Mouse (Mus musculus) hindbrain, embryonic 13.5 days (tissue): ENCODE data around the gene Anxa3. TPM values are rescaled to one million over a fixed set of nuclear protein-coding genes. Genes with fewer than 3 reads are reported as not detected.

Experiments
- ATAC-seq: fragments of 200-750 bp; cut with Nextera tagmentation; 2 replicates; pipeline ENCODE4 v1.8.0; 2017; ENCODE audit warnings: moderate TSS enrichment; ENCODE audit not compliant: low FRiP score
- H3K27ac ChIP-seq: fragments of 300-500 bp; sonication (generic); 2 replicates; pipeline ENCODE4 v1.5.1; 2015; ENCODE audit warnings: inconsistent platforms, mild to moderate bottlenecking, moderate library complexity
- H3K27me3 ChIP-seq: fragments of 300-500 bp; sonication (generic); 2 replicates; pipeline ENCODE4 v1.6.1; 2015; ENCODE audit warnings: mild to moderate bottlenecking, inconsistent platforms
- H3K36me3 ChIP-seq: fragments of 300-500 bp; sonication (generic); 2 replicates; pipeline ENCODE4 v1.6.1; 2015; ENCODE audit warnings: mild to moderate bottlenecking, inconsistent platforms
- H3K4me1 ChIP-seq: fragments of 300-500 bp; sonication (generic); replicated peaks from 2 replicates; pipeline ENCODE4 v1.6.1; 2015; ENCODE audit warnings: inconsistent platforms
- H3K4me2 ChIP-seq: fragments of 300-500 bp; sonication (generic); 2 replicates; pipeline ENCODE4 v1.6.1; 2015; ENCODE audit warnings: inconsistent platforms, mild to moderate bottlenecking, moderate library complexity
- H3K4me3 ChIP-seq: fragments of 300-500 bp; sonication (generic); 2 replicates; pipeline ENCODE4 v1.5.1; 2015; ENCODE audit warnings: mild to moderate bottlenecking, inconsistent platforms
- H3K9ac ChIP-seq: fragments of 300-500 bp; sonication (generic); 2 replicates; pipeline ENCODE4 v1.6.1; 2015; ENCODE audit warnings: mild to moderate bottlenecking, inconsistent platforms
- H3K9me3 ChIP-seq: fragments of 300-500 bp; sonication (generic); 2 replicates; pipeline ENCODE4 v1.6.1; 2016; ENCODE audit warnings: inconsistent platforms
- WGBS: fragments of 180-500 bp; shearing (Covaris S2); methylation state at CpG from one replicate; pipeline ENCODE4 v1.1.7; 2015; 5-methylcytosine and 5-hydroxymethylcytosine counted together
- polyA plus RNA-seq: library from polyadenylated mRNA; unstranded; fragments of >200 nt; fragmentation: Nextera tagmentation; extraction: Ambion mirVana; gene quantifications from 2 replicates; pipeline ENCODE4 v1.2.1, GENCODE M21; 2015

The Anxa3 gene
- polyA plus RNA-seq, 1 experiment from 2014 or later = 27.9 TPM

- H3K9me3 ChIP-seq = no peaks in the 10 kb centered on the region
- H3K36me3 ChIP-seq = no peaks in the 10 kb centered on the region
- H3K27me3 ChIP-seq = 0 out of 2 replicates have a peak, but pooled peaks cover 2% of the 10 kb centered on the region
- no peak overlapping the region for H3K9ac ChIP-seq
- H3K4me3 ChIP-seq = no peak overlapping the region
- H3K4me2 ChIP-seq = no peak overlapping the region
- H3K27ac ChIP-seq = no peak overlapping the region
- ATAC-seq = no peak
- peaks cover 10% of the 10 kb centered on the region; the same call in 1 of the 2 replicates for H3K4me1 ChIP-seq
- WGBS = 93% methylated on average over 9 of the region's 9 CpGs
Observed at GRCm38 (mm10) chr5:96799165-96799564, 6.0 kb downstream of the Anxa3 start.

DNA sequence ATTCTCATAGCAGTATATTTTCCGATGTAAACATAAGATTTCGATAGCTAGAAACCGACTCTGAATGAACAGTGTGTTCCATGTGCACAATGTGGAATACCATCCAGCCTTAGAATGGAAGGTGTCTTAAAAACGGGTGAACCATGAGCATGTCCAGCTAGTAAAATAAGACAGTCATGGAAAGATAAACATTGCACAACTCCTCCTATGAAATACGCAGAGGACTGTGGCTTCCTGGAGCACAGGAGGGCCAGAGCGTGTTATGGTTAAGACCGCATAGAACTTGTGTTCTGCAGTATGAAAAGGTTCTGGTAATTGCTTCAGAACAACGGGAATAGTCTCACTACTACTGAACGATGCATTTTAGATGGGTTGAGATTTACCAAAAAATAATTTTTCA is 6.8 kb downstream of the Anxa3 start:
- Histone ChIP-seq H3K27me3 (no peaks in the 10 kb centered on the region), H3K27ac (no peak overlapping the region), H3K4me2 (no peak overlapping the region), H3K36me3 (no peaks in the 10 kb centered on the region), H3K4me1 (peaks cover 7% of the 10 kb centered on the region; the same call in 1 of the 2 replicates), H3K9ac (no peak overlapping the region), H3K9me3 (no peaks in the 10 kb centered on the region), H3K4me3 (no peak overlapping the region)
- ATAC-seq = no peak
- WGBS = 96% methylated on average over 9 of the region's 9 CpGs

- 46% methylated on average over 7 of the region's 7 CpGs for WGBS
- Histone ChIP-seq H3K4me2 (no peak overlapping the region), H3K4me3 (no peak overlapping the region), H3K27me3 (no peaks in the 10 kb centered on the region), H3K27ac (no peak overlapping the region), H3K9ac (no peak overlapping the region), H3K36me3 (no peaks in the 10 kb centered on the region), H3K9me3 (no peaks in the 10 kb centered on the region), H3K4me1 (peaks cover 5% of the 10 kb centered on the region; the same call in 1 of the 2 replicates)
- no peak for ATAC-seq
Observed at GRCm38 (mm10) chr5:96802185-96802584, 9.0 kb downstream of the Anxa3 start.

GRCm38 (mm10) chr5:96803091-96803490 is 10.0 kb downstream of the Anxa3 start:
- 64% methylated on average over 3 of the region's 3 CpGs for WGBS
- Histone ChIP-seq H3K9me3 (no peaks in the 10 kb centered on the region), H3K36me3 (no peaks in the 10 kb centered on the region), H3K4me1 (peaks cover 5% of the 10 kb centered on the region; the same call in 1 of the 2 replicates), H3K4me2 (no peak overlapping the region), H3K27ac (no peak overlapping the region), H3K9ac (no peak overlapping the region), H3K27me3 (no peaks in the 10 kb centered on the region), H3K4me3 (no peak overlapping the region)
- no peak for ATAC-seq

DNA sequence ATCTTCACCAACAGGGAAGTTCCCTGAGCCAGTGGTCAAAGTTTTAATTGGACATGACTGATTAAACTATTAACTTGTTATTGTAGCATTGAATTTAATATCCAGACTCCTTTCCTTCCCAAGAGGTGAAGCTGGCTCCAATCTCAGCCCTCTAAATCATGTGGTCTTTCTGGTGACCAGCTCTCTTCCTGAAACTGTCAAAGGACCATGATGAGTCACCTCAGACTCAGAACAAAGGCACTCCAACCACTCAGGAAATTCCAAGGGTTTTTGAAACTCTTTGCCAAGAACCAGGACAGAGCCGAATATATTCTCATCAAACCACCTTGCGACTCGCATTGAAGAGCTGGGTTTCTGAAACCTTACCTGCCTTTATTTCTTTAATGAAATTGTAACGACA is 11.2 kb downstream of the Anxa3 start:
- Histone ChIP-seq H3K27ac (no peak overlapping the region), H3K4me3 (no peak overlapping the region), H3K36me3 (no peaks in the 10 kb centered on the region), H3K4me2 (no peak overlapping the region), H3K9ac (no peak overlapping the region), H3K9me3 (no peaks in the 10 kb centered on the region), H3K4me1 (peaks cover 5% of the 10 kb centered on the region; the same call in 1 of the 2 replicates), H3K27me3 (no peaks in the 10 kb centered on the region)
- no peak for ATAC-seq
- 86% methylated on average over 4 of the region's 4 CpGs for WGBS

- H3K9me3 ChIP-seq = no peaks in the 10 kb centered on the region
Observed at GRCm38 (mm10) chr5:96804813-96805212, 11.7 kb downstream of the Anxa3 start.

DNA sequence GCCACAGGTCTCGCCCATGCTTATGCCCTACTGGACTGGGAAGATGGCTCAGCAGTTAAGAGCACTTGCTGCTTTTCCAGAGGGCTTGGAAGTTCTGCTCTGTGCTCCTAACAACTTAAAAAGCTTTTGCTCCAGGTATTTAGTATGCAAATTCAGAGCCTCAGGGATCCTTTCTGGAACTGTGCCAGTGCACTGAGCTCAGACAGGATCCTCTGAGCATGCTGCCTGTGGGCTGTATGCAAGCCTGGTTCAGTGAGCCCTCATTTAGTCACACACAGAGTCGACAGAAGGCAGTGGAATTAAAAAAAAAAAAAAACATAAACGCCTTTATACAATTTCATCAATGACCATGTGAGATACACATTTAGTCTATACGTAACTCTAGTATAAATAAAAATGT is 17.5 kb downstream of the Anxa3 start:
- no peaks in the 10 kb centered on the region for H3K27me3 ChIP-seq
- H3K36me3 ChIP-seq = no peaks in the 10 kb centered on the region
- H3K9ac ChIP-seq = no peak overlapping the region
- no peak overlapping the region for H3K27ac ChIP-seq
- no peak for ATAC-seq
- WGBS = 74% methylated on average over 4 of the region's 4 CpGs
- H3K4me3 ChIP-seq = no peak overlapping the region
- no peaks in the 10 kb centered on the region for H3K9me3 ChIP-seq
- no peak overlapping the region for H3K4me2 ChIP-seq
- no peaks in the 10 kb centered on the region; the same call in 1 of the 2 replicates for H3K4me1 ChIP-seq

More at GRCm38 (mm10) chr5:96804813-96805212, 11.7 kb downstream of the Anxa3 start:
- WGBS = 87% methylated on average over 3 of the region's 3 CpGs
- Histone ChIP-seq H3K27ac (no peak overlapping the region), H3K9ac (no peak overlapping the region), H3K4me1 (peaks cover 5% of the 10 kb centered on the region; the same call in 1 of the 2 replicates), H3K36me3 (no peaks in the 10 kb centered on the region), H3K4me2 (no peak overlapping the region), H3K4me3 (no peak overlapping the region), H3K27me3 (no peaks in the 10 kb centered on the region)
- no peak for ATAC-seq

DNA sequence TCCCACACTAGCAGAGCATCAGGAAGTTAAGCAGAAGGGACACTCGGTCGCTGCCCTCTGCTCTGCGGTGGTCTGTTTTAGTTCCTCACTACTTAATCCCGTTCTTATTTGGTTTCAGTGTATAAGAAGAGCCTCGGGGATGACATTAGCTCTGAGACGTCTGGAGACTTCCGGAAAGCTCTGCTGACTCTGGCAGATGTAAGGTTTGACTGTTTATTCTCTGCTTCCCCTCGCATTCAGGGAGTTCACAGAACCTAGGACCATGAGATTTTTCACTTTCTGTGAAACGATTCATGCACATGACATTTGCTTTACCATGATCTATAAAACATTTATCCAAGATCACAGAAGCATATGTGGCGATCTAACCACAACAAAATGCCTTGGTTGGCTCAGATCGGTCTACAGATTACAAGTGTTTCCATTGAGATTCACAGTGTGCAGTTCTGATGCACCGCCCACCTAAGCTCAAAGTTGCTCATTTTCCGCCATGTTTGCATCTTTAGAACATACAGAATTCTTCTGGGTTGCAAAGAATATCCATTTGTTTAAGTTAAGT is 31.7 kb downstream of the Anxa3 start:
- no peak overlapping the region for H3K4me3 ChIP-seq
- 92% methylated on average over 13 of the region's 13 CpGs for WGBS

GRCm38 (mm10) chr5:96827176-96827575 is 34.0 kb downstream of the Anxa3 start:
- ATAC-seq = no peak
- Histone ChIP-seq H3K27ac (no peak overlapping the region), H3K4me1 (no peaks in the 10 kb centered on the region), H3K4me2 (no peak overlapping the region), H3K9ac (no peak overlapping the region), H3K36me3 (no peaks in the 10 kb centered on the region), H3K4me3 (no peak overlapping the region), H3K9me3 (no peaks in the 10 kb centered on the region), H3K27me3 (no peaks in the 10 kb centered on the region)
- 80% methylated on average over 1 of the region's 1 CpGs for WGBS

More for the DNA sequence above, 31.7 kb downstream of the Anxa3 start:
- H3K4me1 ChIP-seq = no peaks in the 10 kb centered on the region
- H3K27me3 ChIP-seq = no peaks in the 10 kb centered on the region
- H3K36me3 ChIP-seq = no peaks in the 10 kb centered on the region
- no peak for ATAC-seq
- no peaks in the 10 kb centered on the region for H3K9me3 ChIP-seq
- no peak overlapping the region for H3K27ac ChIP-seq
- no peak overlapping the region for H3K4me2 ChIP-seq
- no peak overlapping the region for H3K9ac ChIP-seq

DNA sequence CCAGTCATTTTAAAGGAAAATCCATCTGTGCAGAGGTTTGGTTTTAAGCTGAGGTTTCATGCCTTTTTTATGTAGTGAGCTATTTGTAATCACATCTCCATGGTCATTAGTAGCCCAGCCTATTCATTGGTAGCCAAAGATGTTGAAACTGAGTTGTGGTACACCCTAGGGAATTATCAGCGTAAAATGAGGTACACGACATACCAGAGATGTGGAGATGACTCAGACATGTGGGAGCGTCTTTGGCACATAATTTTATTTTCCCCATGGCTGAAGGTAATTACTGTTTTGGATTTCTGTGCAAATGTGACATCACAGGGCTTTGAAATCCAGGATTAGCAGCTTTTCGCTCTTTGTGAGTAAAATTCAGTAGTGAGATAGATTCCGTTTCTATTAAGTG is 41.2 kb downstream of the Anxa3 start:
- Histone ChIP-seq H3K9me3 (no peaks in the 10 kb centered on the region), H3K4me2 (no peak overlapping the region), H3K27ac (no peak overlapping the region), H3K36me3 (no peaks in the 10 kb centered on the region), H3K4me3 (no peak overlapping the region), H3K9ac (no peak overlapping the region), H3K4me1 (no peaks in the 10 kb centered on the region), H3K27me3 (no peaks in the 10 kb centered on the region)
- no peak for ATAC-seq
- WGBS = 76% methylated on average over 5 of the region's 5 CpGs

GRCm38 (mm10) chr5:96847986-96848385 is 54.8 kb downstream of the Anxa3 start:
- Histone ChIP-seq H3K27ac (no peak overlapping the region), H3K9ac (no peak overlapping the region), H3K4me3 (no peak overlapping the region), H3K27me3 (no peaks in the 10 kb centered on the region), H3K4me1 (no peaks in the 10 kb centered on the region), H3K4me2 (no peak overlapping the region), H3K9me3 (no peaks in the 10 kb centered on the region), H3K36me3 (no peaks in the 10 kb centered on the region)
- no peak for ATAC-seq

DNA sequence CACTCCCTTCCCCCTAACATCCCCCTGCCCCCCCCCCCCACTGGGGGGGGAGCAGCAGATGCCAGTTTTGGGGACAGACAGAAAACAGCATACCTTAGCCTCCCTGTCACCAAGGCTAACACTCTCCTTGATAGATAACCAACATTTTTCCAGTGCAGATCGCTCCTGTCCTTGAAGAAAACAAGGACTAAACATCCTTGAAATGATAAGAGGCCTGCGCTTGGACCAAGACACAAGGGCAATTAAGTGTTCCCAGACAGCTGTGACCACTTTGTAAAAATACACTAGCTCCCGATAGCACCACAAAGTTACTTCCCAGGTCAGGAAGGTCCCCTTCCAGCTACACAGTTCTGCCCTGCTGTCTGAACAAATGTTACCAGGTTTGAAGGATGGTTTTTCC is 55.2 kb downstream of the Anxa3 start:
- WGBS = 63% methylated on average over 3 of the region's 3 CpGs
- no peak for ATAC-seq
- Histone ChIP-seq H3K36me3 (no peaks in the 10 kb centered on the region), H3K9me3 (no peaks in the 10 kb centered on the region), H3K4me3 (no peak overlapping the region), H3K27me3 (no peaks in the 10 kb centered on the region), H3K4me1 (no peaks in the 10 kb centered on the region), H3K27ac (no peak overlapping the region), H3K4me2 (no peak overlapping the region), H3K9ac (no peak overlapping the region)

DNA sequence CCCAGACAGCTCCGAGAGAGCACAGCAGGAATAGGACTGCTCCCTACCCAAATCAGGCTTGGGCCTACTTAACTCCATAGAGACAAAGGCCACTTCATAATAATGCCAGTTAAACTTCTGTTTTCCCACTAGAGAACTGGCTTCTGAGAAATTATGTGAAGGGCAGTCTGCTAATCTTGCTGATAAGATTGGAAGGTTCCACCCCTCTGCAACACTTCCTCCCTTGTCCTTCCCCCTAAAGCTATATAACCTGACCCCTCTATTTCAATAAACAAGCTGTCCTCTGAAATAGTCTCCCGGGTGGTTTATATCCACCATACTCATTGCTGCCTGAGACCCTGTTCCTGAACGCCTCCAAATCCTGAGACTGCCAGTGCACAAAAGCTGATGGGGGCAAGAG is 56.1 kb downstream of the Anxa3 start:
- Histone ChIP-seq H3K27me3 (no peaks in the 10 kb centered on the region), H3K9me3 (no peaks in the 10 kb centered on the region), H3K4me3 (no peak overlapping the region), H3K27ac (no peak overlapping the region), H3K9ac (no peak overlapping the region), H3K4me2 (no peak overlapping the region), H3K36me3 (no peaks in the 10 kb centered on the region), H3K4me1 (no peaks in the 10 kb centered on the region)
- 80% methylated on average over 3 of the region's 3 CpGs for WGBS
- no peak for ATAC-seq
